Mouse (Mus musculus) liver, embryonic 14.5 days (tissue): ENCODE measurements around the gene Gm13290.

ENCODE experiments used
- CTCF ChIP-seq: IDR thresholded peaks from 2 replicates; pipeline ENCODE4 v1.5.1; 2016; ENCODE audit warnings: antibody characterized with exemption, low read depth, control low read depth
- EP300 ChIP-seq: IDR thresholded peaks from 2 replicates; pipeline ENCODE4 v1.6.1; 2016; ENCODE audit warnings: antibody characterized with exemption, low read depth

GRCm38 (mm10) chr4:88738480-88738879 is 35.2 kb upstream of the Gm13290 start:
- peak; percentile 89 for TF ChIP-seq CTCF
- no peak for TF ChIP-seq EP300
